In the genomic region with DNA sequence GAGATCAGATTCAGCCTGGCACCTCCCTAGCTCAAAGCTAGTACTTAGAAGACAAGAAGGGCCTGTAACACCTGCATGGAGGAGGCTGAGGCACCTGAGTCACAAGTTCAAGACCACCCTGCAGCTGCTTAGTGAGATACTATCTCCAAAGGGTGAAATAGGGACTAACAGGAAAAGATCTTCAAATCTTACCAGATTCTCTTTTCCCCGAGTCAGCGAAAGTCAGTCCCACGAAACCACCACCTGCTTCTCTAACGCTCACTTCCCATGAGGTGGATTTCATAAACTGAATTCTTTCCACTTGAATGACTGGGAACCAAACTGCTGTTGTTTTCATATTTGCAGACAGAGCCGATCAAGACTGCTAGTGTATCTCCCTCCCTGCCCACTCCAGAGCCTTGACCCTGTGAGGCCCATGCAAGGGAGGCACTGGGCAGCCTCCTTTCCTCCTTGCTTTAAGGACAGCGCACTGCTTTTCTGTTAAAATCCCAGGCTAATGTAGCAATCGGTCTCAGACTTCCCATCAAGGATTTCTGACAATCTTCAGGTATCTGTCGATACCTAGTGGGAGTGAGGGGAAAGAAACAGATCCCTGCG, we compare ENCODE assay signal across 18 mouse cellular contexts. TPM values are rescaled to one million over a fixed set of nuclear protein-coding genes. Genes with fewer than 3 reads are reported as not detected.
DNase-seq lines count a peak whose midpoint lies in the region; ATAC-seq and TF ChIP-seq lines count a peak whose summit lies in the region.
"Had no signal": no experiment of that assay in that cellular context is flagged by ENCODE, and none has a peak within 500 bp of the region (broad histone marks: within the 10 kb centered on the region; RNA-seq: fewer than 3 reads in every experiment).

No protein-coding gene starts in this region.

- H3K36me3 ChIP-seq in liver, embryonic 11.5 days (ENCODE audit: control insufficient read depth, insufficient read depth, low read length) = no peaks in the 10 kb centered on the region
- H3K36me3 ChIP-seq in embryonic facial prominence, embryonic 10.5 days (replicated peaks) = peaks cover 3% of the 10 kb centered on the region; the same call in 1 of the 2 replicates
- no peaks in the 10 kb centered on the region for H3K36me3 ChIP-seq in stomach, postnatal 0 days (ENCODE audit: control insufficient read depth, insufficient read depth, low read length)
- H3K36me3 ChIP-seq: stomach, embryonic 15.5 days had no signal

- 76% methylated on average over 9 of the region's 9 CpGs for WGBS in liver, embryonic 11.5 days
- 87% methylated on average over 9 of the region's 9 CpGs for WGBS in embryonic facial prominence, embryonic 10.5 days
- 80% methylated on average over 9 of the region's 9 CpGs for WGBS in stomach, postnatal 0 days

- no peak overlapping the region for H3K4me3 ChIP-seq in gastrocnemius, adult 2 months
- H3K4me3 ChIP-seq in liver, embryonic 11.5 days (ENCODE audit: low read depth, low read length) = no peak overlapping the region
- H3K4me3 ChIP-seq in embryonic facial prominence, embryonic 10.5 days = no peak overlapping the region
- H3K4me3 ChIP-seq in stomach, postnatal 0 days (ENCODE audit: low read depth, low read length) = no peak overlapping the region
- H3K4me3 ChIP-seq: limb, embryonic 10.5 days; midbrain, embryonic 10.5 days; stomach, embryonic 15.5 days had no signal

- no peak for ATAC-seq in liver, embryonic 11.5 days (replicated peaks; ENCODE audit: low FRiP score)
- ATAC-seq in stomach, postnatal 0 days (ENCODE audit: low FRiP score, low TSS enrichment) = no peak
- ATAC-seq: Patski had no signal

- peak overlapping the region; percentile 51 for H3K9ac ChIP-seq in liver, embryonic 11.5 days (ENCODE audit: low read depth, low read length)
- no peak overlapping the region for H3K9ac ChIP-seq in stomach, postnatal 0 days (ENCODE audit: low read length)
- H3K9ac ChIP-seq: stomach, embryonic 15.5 days had no signal

- no peak for DNase-seq in gastrocnemius, adult 2 months
- no peak for DNase-seq in gastrocnemius, postnatal 10 days
- DNase-seq in liver, embryonic 11.5 days (ENCODE audit: low spot score) = no peak
- DNase-seq in liver = no peak
- DNase-seq in embryonic facial prominence, embryonic 10.5 days (ENCODE audit: low spot score) = no peak
- DNase-seq in retina, embryonic 14.5 days (ENCODE audit: low spot score) = peak; percentile 27
- no peak for DNase-seq in stomach, postnatal 0 days (ENCODE audit: low spot score)
- DNase-seq: adrenal gland, postnatal 10 days; heart, postnatal 14 days; kidney, adult 8-10 months; lung, postnatal 10 days had no signal

- TF ChIP-seq EP300 in stomach, postnatal 0 days (optimal IDR thresholded peaks at IDR 0.05) = no peak

- H3K27ac ChIP-seq in gastrocnemius, adult 2 months = peak overlapping the region; percentile 58; the same call in 1 of the 2 replicates
- peak overlapping the region; percentile 46; the same call in 1 of the 2 replicates for H3K27ac ChIP-seq in liver, embryonic 11.5 days (ENCODE audit: low read depth, low read length)
- H3K27ac ChIP-seq in embryonic facial prominence, embryonic 10.5 days (replicated peaks) = peak overlapping the region; percentile 19; the same call in 1 of the 2 replicates
- no peak overlapping the region for H3K27ac ChIP-seq in stomach, postnatal 0 days (replicated peaks)
- H3K27ac ChIP-seq: limb, embryonic 10.5 days; midbrain, embryonic 10.5 days; stomach, embryonic 15.5 days had no signal

- no peak for TF ChIP-seq CTCF in gastrocnemius, adult 2 months (IDR thresholded peaks at IDR 0.05)
- no peak for TF ChIP-seq CTCF in stomach, postnatal 0 days (IDR thresholded peaks at IDR 0.05; ENCODE audit: low read depth)

- peak overlapping the region; percentile 100 for H3K4me2 ChIP-seq in liver, embryonic 11.5 days
- H3K4me2 ChIP-seq in stomach, postnatal 0 days (replicated peaks; ENCODE audit: low read depth) = no peak overlapping the region
- H3K4me2 ChIP-seq: stomach, embryonic 15.5 days had no signal

- no peaks in the 10 kb centered on the region for H3K27me3 ChIP-seq in liver, embryonic 11.5 days (replicated peaks; ENCODE audit: control insufficient read depth, insufficient read depth, low read length)
- no peaks in the 10 kb centered on the region for H3K27me3 ChIP-seq in embryonic facial prominence, embryonic 10.5 days (replicated peaks; ENCODE audit: low read depth, poor library complexity, severe bottlenecking)
- no peaks in the 10 kb centered on the region for H3K27me3 ChIP-seq in stomach, postnatal 0 days (ENCODE audit: control insufficient read depth, insufficient read depth, low read length)
- H3K27me3 ChIP-seq: Patski; stomach, embryonic 15.5 days had no signal

- H3K4me1 ChIP-seq in liver, embryonic 11.5 days (replicated peaks; ENCODE audit: control insufficient read depth, insufficient read depth, low read length) = peaks cover 69% of the 10 kb centered on the region
- peaks cover 47% of the 10 kb centered on the region for H3K4me1 ChIP-seq in embryonic facial prominence, embryonic 10.5 days
- no peaks in the 10 kb centered on the region; the same call in 1 of the 2 replicates for H3K4me1 ChIP-seq in stomach, postnatal 0 days (replicated peaks; ENCODE audit: control insufficient read depth, insufficient read depth)

- H3K9me3 ChIP-seq in liver, embryonic 11.5 days (ENCODE audit: control insufficient read depth, low read length) = no peaks in the 10 kb centered on the region
- H3K9me3 ChIP-seq in embryonic facial prominence, embryonic 10.5 days = no peaks in the 10 kb centered on the region
- H3K9me3 ChIP-seq in stomach, postnatal 0 days (ENCODE audit: control insufficient read depth, low read length) = no peaks in the 10 kb centered on the region
- H3K9me3 ChIP-seq: limb, embryonic 10.5 days; midbrain, embryonic 10.5 days; stomach, embryonic 15.5 days had no signal

- intact Hi-C loops in gastrocnemius, adult 2 months (cut with DNase I) = no loop called here

RNA-seq across cellular contexts. Expression of a gene that starts 4.0 kb away (rescaled TPM):
- total RNA-seq in gastrocnemius, adult 2 months (2021) = not detected
- total RNA-seq in gastrocnemius, postnatal 10 days (2021) = under 1 TPM in 1 of 2 experiments, not detected in 1; 0.18 TPM
- polyA plus RNA-seq in liver, embryonic 11.5 days (2014; fragmentation: Nextera tagmentation; extraction: Ambion mirVana) = 0.10 TPM in 1 of 2 replicates, not detected in the other
- 0.05 TPM in 1 of 2 replicates, not detected in the other for polyA plus RNA-seq in embryonic facial prominence, embryonic 10.5 days (2016; fragmentation: Nextera tagmentation; extraction: Ambion mirVana)
- polyA plus RNA-seq in stomach, postnatal 0 days (2015; fragmentation: Nextera tagmentation; extraction: Ambion mirVana) = 0.11 and 0.15 TPM in 2 replicates
- total RNA-seq: heart, postnatal 14 days; layer of hippocampus, postnatal 25 days had no signal

RNA-seq across cellular contexts. Expression of a gene that starts 6.9 kb away (rescaled TPM):
- total RNA-seq in gastrocnemius, adult 2 months (2021) = 10 to 100 TPM; 38.4 to 52.0 TPM
- 10 to 100 TPM; 23.3 to 31.9 TPM for total RNA-seq in gastrocnemius, postnatal 10 days (2021)
- 51.2 and 55.4 TPM in 2 replicates for polyA plus RNA-seq in liver, embryonic 11.5 days (2014; fragmentation: Nextera tagmentation; extraction: Ambion mirVana)
- 25.0 and 28.3 TPM in 2 replicates for polyA plus RNA-seq in embryonic facial prominence, embryonic 10.5 days (2016; fragmentation: Nextera tagmentation; extraction: Ambion mirVana)
- 12.2 and 15.8 TPM in 2 replicates for polyA plus RNA-seq in stomach, postnatal 0 days (2015; fragmentation: Nextera tagmentation; extraction: Ambion mirVana)

RNA-seq across cellular contexts. Expression of a gene that starts 50.9 kb away (rescaled TPM):
- total RNA-seq in gastrocnemius, adult 2 months (2021) = 1 to 10 TPM; 8.8 to 10.0 TPM
- total RNA-seq in gastrocnemius, postnatal 10 days (2021) = 10 to 100 TPM; 11.1 to 15.7 TPM
- 34.2 and 36.0 TPM in 2 replicates for polyA plus RNA-seq in liver, embryonic 11.5 days (2014; fragmentation: Nextera tagmentation; extraction: Ambion mirVana)
- 36.5 and 38.6 TPM in 2 replicates for polyA plus RNA-seq in embryonic facial prominence, embryonic 10.5 days (2016; fragmentation: Nextera tagmentation; extraction: Ambion mirVana)
- polyA plus RNA-seq in stomach, postnatal 0 days (2015; fragmentation: Nextera tagmentation; extraction: Ambion mirVana) = 9.8 and 10.9 TPM in 2 replicates

RNA-seq across cellular contexts. Expression of a gene that starts 53.6 kb away (rescaled TPM):
- total RNA-seq in gastrocnemius, adult 2 months (2021) = not detected
- not detected for total RNA-seq in gastrocnemius, postnatal 10 days (2021)
- polyA plus RNA-seq in liver, embryonic 11.5 days (2014; fragmentation: Nextera tagmentation; extraction: Ambion mirVana) = not detected in 2 replicates
- polyA plus RNA-seq in embryonic facial prominence, embryonic 10.5 days (2016; fragmentation: Nextera tagmentation; extraction: Ambion mirVana) = not detected in 2 replicates
- not detected in 2 replicates for polyA plus RNA-seq in stomach, postnatal 0 days (2015; fragmentation: Nextera tagmentation; extraction: Ambion mirVana)
- total RNA-seq: heart, postnatal 14 days; layer of hippocampus, postnatal 25 days had no signal
- polyA plus RNA-seq: frontal cortex, adult 2 months; gonadal fat pad, adult 2 months; limb, embryonic 10.5 days; midbrain, embryonic 10.5 days; Patski; stomach, embryonic 15.5 days had no signal
